Mouse (Mus musculus): ENCODE results near the gene Gm28551. TPM values are rescaled to one million over a fixed set of nuclear protein-coding genes. Genes with fewer than 3 reads are reported as not detected.
"Not testable (repeated sequence)": the region's sequence is repeated elsewhere in the genome, so short reads cannot be mapped to it uniquely, and the experiment has no call there.

Gene Gm28551
- total RNA-seq (2021): not detected
- long read RNA-seq, experiment 1, partial matches to known transcripts: 1 of 3 reads
- long read RNA-seq, experiment 1, other reads (novel, unspliced or antisense): 1 of 3 reads
- long read RNA-seq, experiment 2, partial matches to known transcripts: 0 of 1 reads
- long read RNA-seq, experiment 2, other reads (novel, unspliced or antisense): 1 of 1 reads

GRCm38 (mm10) chr1:53352327-53353261 is at the start of gene Gm28551, which contains the start of the genes Asdurf and Asnsd1:
Gm28551 (minus strand) TSS chr1:53352667.
Asdurf (minus strand) TSS chr1:53352619.
Asnsd1 (minus strand) TSS chr1:53352752.
- peak; percentile 99 for DNase-seq

GRCm38 (mm10) chr1:53393936-53394760 is 41.7 kb upstream of the Gm28551 start:
- DNase-seq: peak; percentile 42

- DNase-seq: no peak
These were observed 36.3 kb upstream of the Gm28551 start for GRCm38 (mm10) chr1:53388762-53389161.

GRCm38 (mm10) chr1:53384085-53384688 is 31.7 kb upstream of the Gm28551 start:
- no peak for DNase-seq

GRCm38 (mm10) chr1:53377731-53378130 is 25.3 kb upstream of the Gm28551 start:
- DNase-seq: no peak

GRCm38 (mm10) chr1:53375965-53376364 is 23.5 kb upstream of the Gm28551 start:
- not testable (repeated sequence) for DNase-seq

- DNase-seq: no peak
These were observed 6.5 kb upstream of the Gm28551 start for GRCm38 (mm10) chr1:53358988-53359387.

- no peak for DNase-seq
These were observed 11.4 kb downstream of the Gm28551 start for GRCm38 (mm10) chr1:53341071-53341470.

GRCm38 (mm10) chr1:53337403-53337802 is 15.1 kb downstream of the Gm28551 start:
- not testable (repeated sequence) for DNase-seq

- no peak for DNase-seq
These were observed 17.0 kb downstream of the Gm28551 start for GRCm38 (mm10) chr1:53335465-53335864.

GRCm38 (mm10) chr1:53333527-53333926 is 18.9 kb downstream of the Gm28551 start:
- DNase-seq: not testable (repeated sequence)

GRCm38 (mm10) chr1:53324827-53325494 is 27.5 kb downstream of the Gm28551 start:
- DNase-seq: no peak

- no peak for DNase-seq
These were observed 28.2 kb downstream of the Gm28551 start for GRCm38 (mm10) chr1:53324277-53324676.

GRCm38 (mm10) chr1:53323254-53323653 is 29.2 kb downstream of the Gm28551 start:
- no peak for DNase-seq

- DNase-seq: no peak
These were observed 30.7 kb downstream of the Gm28551 start for GRCm38 (mm10) chr1:53321662-53322344.

GRCm38 (mm10) chr1:53312989-53313967 is 39.2 kb downstream of the Gm28551 start, which contains the start of gene Osgepl1:
Osgepl1 (plus strand) TSS chr1:53313624.
- peak; percentile 91 for DNase-seq

- peak; percentile 30 for DNase-seq
These were observed 52.0 kb downstream of the Gm28551 start for GRCm38 (mm10) chr1:53300506-53300905.

- DNase-seq: peak; percentile 97
These were observed 55.7 kb downstream of the Gm28551 start, which contains the start of the genes Pms1, Ormdl1 and Gm28778 for GRCm38 (mm10) chr1:53296581-53297383. Pms1 (minus strand) TSS chr1:53297018. Ormdl1 (plus strand) TSS chr1:53297095. Gm28778 (plus strand) TSS chr1:53297111.

Measured in adrenal gland, postnatal 10 days (tissue).